Mouse (Mus musculus) kidney, postnatal 14 days (tissue): ENCODE measurements around the gene Sirt2.

Source experiments
- DNase-seq: peaks from one replicate; pipeline ENCODE4 v3.0.0; 2022; ENCODE audit warnings: mixed read lengths

The Sirt2 gene

GRCm38 (mm10) chr7:28766173-28766879, at the start of gene Sirt2:
Gene Sirt2, plus strand, starts transcription at chr7:28766735.
- DNase-seq = peak; percentile 99

- no peak for DNase-seq
Observed at GRCm38 (mm10) chr7:28717726-28718125, 48.8 kb upstream of the Sirt2 start.

- no peak for DNase-seq
Observed at GRCm38 (mm10) chr7:28719159-28719558, 47.4 kb upstream of the Sirt2 start.

GRCm38 (mm10) chr7:28719650-28720049, 46.9 kb upstream of the Sirt2 start:
- no peak for DNase-seq

- no peak for DNase-seq
Observed at GRCm38 (mm10) chr7:28720753-28721537, 45.6 kb upstream of the Sirt2 start.

- no peak for DNase-seq
Observed at GRCm38 (mm10) chr7:28722079-28722478, 44.5 kb upstream of the Sirt2 start.

GRCm38 (mm10) chr7:28724613-28725012, 41.9 kb upstream of the Sirt2 start:
- no peak for DNase-seq

GRCm38 (mm10) chr7:28726600-28726999, 39.9 kb upstream of the Sirt2 start:
- peak; percentile 69 for DNase-seq

- DNase-seq = no peak
Observed at GRCm38 (mm10) chr7:28727649-28728340, 38.7 kb upstream of the Sirt2 start.

GRCm38 (mm10) chr7:28732341-28733142, 34.0 kb upstream of the Sirt2 start:
- peak; percentile 92 for DNase-seq

GRCm38 (mm10) chr7:28733211-28733610, 33.3 kb upstream of the Sirt2 start:
- no peak for DNase-seq

- DNase-seq = no peak
Observed at GRCm38 (mm10) chr7:28735701-28736100, 30.8 kb upstream of the Sirt2 start.

GRCm38 (mm10) chr7:28739829-28740228, 26.7 kb upstream of the Sirt2 start:
- no peak for DNase-seq

GRCm38 (mm10) chr7:28740949-28741348, 25.6 kb upstream of the Sirt2 start:
- no peak for DNase-seq

- no peak for DNase-seq
Observed at GRCm38 (mm10) chr7:28741368-28741708, 25.2 kb upstream of the Sirt2 start.

GRCm38 (mm10) chr7:28741709-28742438, 24.7 kb upstream of the Sirt2 start, which contains the start of the genes Mrps12 and Sars2:
Gene Mrps12, minus strand, starts transcription at chr7:28741820.
Gene Sars2, plus strand, starts transcription at chr7:28741992.
- peak; percentile 97 for DNase-seq

GRCm38 (mm10) chr7:28749935-28750334, 16.6 kb upstream of the Sirt2 start:
- no peak for DNase-seq

GRCm38 (mm10) chr7:28756079-28756478, 10.5 kb upstream of the Sirt2 start, which contains the start of gene Ccer2:
Gene Ccer2, plus strand, starts transcription at chr7:28756174.
- no peak for DNase-seq

GRCm38 (mm10) chr7:28758623-28759022, 7.9 kb upstream of the Sirt2 start:
- DNase-seq = no peak

- no peak for DNase-seq
Observed at GRCm38 (mm10) chr7:28761907-28762306, 4.6 kb upstream of the Sirt2 start.

- no peak for DNase-seq
Observed at GRCm38 (mm10) chr7:28765211-28765610, 1.3 kb upstream of the Sirt2 start.

GRCm38 (mm10) chr7:28766910-28767309, 375 bp downstream of the Sirt2 start:
- DNase-seq = no peak
